Mouse (Mus musculus): ENCODE measurements around the gene Pmf1. TPM values are rescaled to one million over a fixed set of nuclear protein-coding genes. Genes with fewer than 3 reads are reported as not detected.

Gene Pmf1
- polyA plus RNA-seq, 1 experiment from 2014 or later, result 28.8 TPM

GRCm38 (mm10) chr3:88412636-88413035, 2.5 kb upstream of the Pmf1 start:
- ATAC-seq (ENCODE audit: low FRiP score, low read depth), result no peak
- WGBS, result 93% methylated on average over 11 of the region's 11 CpGs

DNA sequence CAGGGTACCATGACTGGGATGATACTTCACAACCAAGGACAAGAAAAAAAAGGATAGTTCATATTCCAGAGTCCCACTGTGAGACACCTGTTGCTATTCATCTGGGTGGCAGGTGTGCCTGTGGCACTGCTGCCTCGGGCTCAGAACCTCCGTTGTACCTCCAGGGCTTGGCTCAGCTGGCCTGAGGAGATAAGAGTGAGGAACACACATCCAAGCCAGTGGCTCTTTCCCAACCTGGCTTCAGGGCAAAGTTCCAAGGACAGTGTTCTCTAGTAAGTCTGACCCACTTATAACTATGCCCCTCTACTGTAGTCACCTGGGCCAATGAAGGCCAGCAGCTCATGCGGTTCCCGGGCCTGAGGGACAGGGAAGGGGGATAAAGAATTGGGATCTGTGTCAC, 1.6 kb upstream of the Pmf1 start:
- Histone ChIP-seq H3K4me1 (replicated peaks) (peaks cover 21% of the 10 kb centered on the region), H3K4me2 (no peak overlapping the region), H3K9me3 (no peaks in the 10 kb centered on the region), H3K9ac (no peak overlapping the region), H3K36me3 (peaks cover 33% of the 10 kb centered on the region), H3K27ac (replicated peaks) (no peak overlapping the region), H3K27me3 (no peaks in the 10 kb centered on the region), H3K4me3 (no peak overlapping the region)
- no peak for ATAC-seq (ENCODE audit: low FRiP score, low read depth)
- WGBS, result 97% methylated on average over 4 of the region's 4 CpGs

More at GRCm38 (mm10) chr3:88412636-88413035, 2.5 kb upstream of the Pmf1 start:
- Histone ChIP-seq H3K4me2 (no peak overlapping the region), H3K9ac (no peak overlapping the region), H3K36me3 (peaks cover 41% of the 10 kb centered on the region), H3K27ac (replicated peaks) (no peak overlapping the region), H3K9me3 (no peaks in the 10 kb centered on the region), H3K4me1 (replicated peaks) (peaks cover 21% of the 10 kb centered on the region), H3K27me3 (no peaks in the 10 kb centered on the region), H3K4me3 (no peak overlapping the region)

DNA sequence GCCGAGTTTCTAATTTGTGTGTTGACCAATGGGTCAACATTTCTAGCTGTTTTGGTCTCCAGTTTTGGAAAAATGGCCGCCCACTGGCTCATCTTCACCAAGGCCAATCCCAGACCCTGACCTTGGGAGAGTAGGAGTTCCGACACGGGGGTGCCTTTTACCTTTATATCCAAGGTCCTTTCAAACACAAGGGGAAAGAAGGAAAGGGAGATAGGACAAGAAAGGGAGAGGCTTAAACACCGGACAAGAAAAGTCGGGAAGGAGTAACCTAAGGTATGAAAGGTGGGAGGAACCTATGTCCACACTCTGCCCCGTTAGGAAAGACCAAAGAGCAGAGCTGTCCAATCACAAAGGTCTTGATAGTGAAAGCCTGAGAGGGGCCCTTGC, 507 bp upstream of the Pmf1 start:
- Histone ChIP-seq H3K27me3 (no peaks in the 10 kb centered on the region), H3K9ac (peak overlapping the region; percentile 62), H3K36me3 (peaks cover 29% of the 10 kb centered on the region), H3K4me3 (peak overlapping the region; percentile 58), H3K4me1 (replicated peaks) (peaks cover 21% of the 10 kb centered on the region), H3K4me2 (peak overlapping the region; percentile 66), H3K27ac (replicated peaks) (peak overlapping the region; percentile 84), H3K9me3 (no peaks in the 10 kb centered on the region)
- ATAC-seq (ENCODE audit: low FRiP score, low read depth), result no peak
- WGBS, result 29% methylated on average over 7 of the region's 7 CpGs

DNA sequence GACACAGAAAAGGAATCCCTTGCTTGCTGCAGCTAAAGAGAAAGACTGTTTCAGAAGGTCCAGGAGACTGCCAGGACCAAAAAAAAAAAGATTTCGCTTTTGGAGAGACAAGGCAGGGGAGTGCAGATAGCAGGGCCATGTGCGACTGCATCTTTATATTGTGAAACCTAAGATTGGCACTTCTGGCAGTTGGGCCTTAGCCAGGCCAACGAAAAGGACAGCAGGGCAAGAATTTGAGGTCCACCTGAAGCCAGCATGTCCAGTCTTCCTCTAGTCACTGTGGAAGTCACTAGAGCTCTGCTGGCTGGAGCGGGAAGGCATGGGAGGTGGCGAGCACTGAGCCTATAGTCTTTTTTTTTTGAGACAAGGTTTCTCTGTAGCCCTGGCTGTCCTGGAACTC, 1.2 kb downstream of the Pmf1 start:
- 72% methylated on average over 5 of the region's 5 CpGs for WGBS
- peak overlapping the region; percentile 62; the same call in 1 of the 2 replicates for H3K9ac ChIP-seq
- peak overlapping the region; percentile 58; the same call in 1 of the 2 replicates for H3K4me3 ChIP-seq
- H3K4me2 ChIP-seq, result peak overlapping the region; percentile 66
- peaks cover 17% of the 10 kb centered on the region for H3K36me3 ChIP-seq
- H3K27ac ChIP-seq (replicated peaks), result no peak overlapping the region
- H3K9me3 ChIP-seq, result no peaks in the 10 kb centered on the region
- H3K27me3 ChIP-seq, result no peaks in the 10 kb centered on the region
- H3K4me1 ChIP-seq (replicated peaks), result peaks cover 21% of the 10 kb centered on the region
- ATAC-seq (ENCODE audit: low FRiP score, low read depth), result no peak

DNA sequence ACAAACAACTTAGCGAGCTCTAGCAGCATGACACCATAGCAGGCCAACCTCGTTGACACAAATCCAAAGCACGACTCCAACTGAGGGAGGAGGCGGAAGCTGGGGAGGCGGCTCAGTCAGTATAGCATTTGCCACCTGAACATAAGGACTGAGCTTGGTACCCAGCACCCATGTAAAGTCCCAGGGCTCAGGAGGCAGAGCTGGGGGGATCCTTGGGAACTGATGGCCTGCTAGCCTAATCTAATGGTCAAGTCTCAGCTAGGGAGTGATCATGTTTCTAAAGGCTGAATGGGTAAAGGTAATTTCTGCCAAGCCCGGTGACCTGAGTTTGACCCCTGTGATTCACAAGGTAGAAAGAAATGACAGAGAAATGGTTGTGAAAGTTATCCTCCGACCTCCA, 2.6 kb downstream of the Pmf1 start:
- 62% methylated on average over 7 of the region's 7 CpGs for WGBS
- Histone ChIP-seq H3K4me1 (replicated peaks) (peaks cover 21% of the 10 kb centered on the region), H3K4me2 (no peak overlapping the region), H3K9ac (no peak overlapping the region), H3K4me3 (no peak overlapping the region), H3K9me3 (no peaks in the 10 kb centered on the region), H3K36me3 (peaks cover 11% of the 10 kb centered on the region), H3K27me3 (no peaks in the 10 kb centered on the region), H3K27ac (replicated peaks) (no peak overlapping the region)
- ATAC-seq (ENCODE audit: low FRiP score, low read depth), result no peak

DNA sequence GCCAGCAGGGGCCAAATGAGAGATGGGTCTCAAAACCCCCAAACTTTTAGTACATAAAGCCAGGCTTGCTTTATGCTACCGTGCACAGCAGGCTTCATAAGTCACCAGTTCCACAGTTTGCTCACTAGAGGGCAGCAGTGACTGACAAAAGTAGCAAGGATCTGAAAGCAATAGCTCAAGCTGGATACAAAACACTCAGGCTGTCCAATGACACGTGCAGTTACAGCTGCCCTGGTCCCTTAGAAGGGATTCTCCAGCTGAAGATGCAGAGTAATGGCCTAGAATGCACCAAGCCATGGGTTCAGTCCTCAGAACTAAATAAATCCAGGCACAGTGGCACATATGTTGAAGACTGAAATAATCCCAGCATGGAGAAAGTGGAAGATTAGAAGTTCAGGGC, 3.0 kb downstream of the Pmf1 start:
- Histone ChIP-seq H3K27ac (replicated peaks) (no peak overlapping the region), H3K27me3 (no peaks in the 10 kb centered on the region), H3K9me3 (no peaks in the 10 kb centered on the region), H3K4me2 (no peak overlapping the region), H3K36me3 (peaks cover 7% of the 10 kb centered on the region; the same call in 1 of the 2 replicates), H3K9ac (no peak overlapping the region), H3K4me1 (replicated peaks) (peaks cover 21% of the 10 kb centered on the region), H3K4me3 (no peak overlapping the region)
- WGBS, result 0% methylated on average over 2 of the region's 2 CpGs
- ATAC-seq (ENCODE audit: low FRiP score, low read depth), result peak; percentile 57; the same call in 1 of the 2 replicates

GRCm38 (mm10) chr3:88403522-88404230, 6.5 kb downstream of the Pmf1 start:
- H3K27ac ChIP-seq (replicated peaks), result no peak overlapping the region
- no peak overlapping the region for H3K9ac ChIP-seq
- H3K36me3 ChIP-seq, result no peaks in the 10 kb centered on the region
- H3K9me3 ChIP-seq, result no peaks in the 10 kb centered on the region
- WGBS, result 94% methylated on average over 10 of the region's 10 CpGs
- H3K27me3 ChIP-seq, result no peaks in the 10 kb centered on the region
- H3K4me3 ChIP-seq, result no peak overlapping the region
- no peak overlapping the region for H3K4me2 ChIP-seq
- no peak for ATAC-seq (ENCODE audit: low FRiP score, low read depth)
- H3K4me1 ChIP-seq (replicated peaks), result 0 out of 2 replicates have a peak, but pooled peaks cover 3% of the 10 kb centered on the region

GRCm38 (mm10) chr3:88398666-88399065, 11.5 kb downstream of the Pmf1 start:
- H3K27ac ChIP-seq (replicated peaks), result no peak overlapping the region
- H3K9ac ChIP-seq, result no peak overlapping the region
- 73% methylated on average over 2 of the region's 2 CpGs for WGBS
- no peak overlapping the region for H3K4me3 ChIP-seq
- no peak for ATAC-seq (ENCODE audit: low FRiP score, low read depth)
- H3K9me3 ChIP-seq, result no peaks in the 10 kb centered on the region
- H3K27me3 ChIP-seq, result no peaks in the 10 kb centered on the region
- no peaks in the 10 kb centered on the region for H3K36me3 ChIP-seq
- no peaks in the 10 kb centered on the region for H3K4me1 ChIP-seq (replicated peaks)
- H3K4me2 ChIP-seq, result no peak overlapping the region

- no peak overlapping the region for H3K27ac ChIP-seq (replicated peaks)
- WGBS, result 95% methylated on average over 8 of the region's 8 CpGs
- no peak overlapping the region for H3K4me3 ChIP-seq
- H3K4me1 ChIP-seq (replicated peaks), result no peaks in the 10 kb centered on the region
- ATAC-seq (ENCODE audit: low FRiP score, low read depth), result no peak
- no peaks in the 10 kb centered on the region for H3K9me3 ChIP-seq
- no peaks in the 10 kb centered on the region for H3K27me3 ChIP-seq
- H3K4me2 ChIP-seq, result no peak overlapping the region
- no peaks in the 10 kb centered on the region for H3K36me3 ChIP-seq
- H3K9ac ChIP-seq, result no peak overlapping the region
Observed at GRCm38 (mm10) chr3:88395742-88396141, 14.4 kb downstream of the Pmf1 start.

GRCm38 (mm10) chr3:88395288-88395687, 14.8 kb downstream of the Pmf1 start:
- Histone ChIP-seq H3K4me1 (replicated peaks) (no peaks in the 10 kb centered on the region), H3K4me3 (no peak overlapping the region), H3K27ac (replicated peaks) (no peak overlapping the region), H3K9me3 (no peaks in the 10 kb centered on the region), H3K27me3 (no peaks in the 10 kb centered on the region), H3K36me3 (no peaks in the 10 kb centered on the region), H3K9ac (no peak overlapping the region), H3K4me2 (no peak overlapping the region)
- WGBS, result 91% methylated on average over 6 of the region's 6 CpGs
- no peak for ATAC-seq (ENCODE audit: low FRiP score, low read depth)

DNA sequence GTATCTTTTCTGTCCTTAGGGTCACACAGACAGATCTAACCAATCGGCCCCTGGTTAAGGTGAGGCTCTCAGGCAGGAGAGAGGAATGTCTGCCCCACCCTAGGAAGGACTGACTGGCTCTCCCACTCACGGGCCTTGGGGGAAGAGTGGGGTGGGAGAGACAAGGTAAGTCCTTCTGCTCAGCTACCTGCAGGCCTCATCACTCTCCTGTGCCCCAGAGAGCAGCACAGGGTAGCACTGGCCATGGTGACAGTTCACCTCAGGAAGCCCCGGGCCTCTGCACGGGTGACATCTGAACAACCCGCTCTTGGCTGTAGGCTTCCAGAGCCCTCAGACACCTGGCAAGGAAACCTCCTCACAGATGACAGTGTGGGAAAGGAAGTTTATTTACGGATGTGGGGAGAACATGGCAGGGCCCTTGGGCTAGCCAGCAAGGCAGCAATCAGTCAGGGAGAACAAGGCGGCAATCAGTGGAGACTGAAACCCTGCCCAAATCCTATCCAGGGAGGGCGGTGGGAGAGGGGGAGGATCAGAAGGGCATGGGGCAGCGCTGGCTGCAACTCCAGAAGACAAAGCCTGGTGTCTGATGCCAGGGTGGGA, 16.3 kb downstream of the Pmf1 start:
- no peak for ATAC-seq (ENCODE audit: low FRiP score, low read depth)
- H3K9me3 ChIP-seq, result no peaks in the 10 kb centered on the region
- WGBS, result 92% methylated on average over 9 of the region's 9 CpGs
- no peaks in the 10 kb centered on the region for H3K36me3 ChIP-seq
- no peaks in the 10 kb centered on the region for H3K27me3 ChIP-seq
- H3K9ac ChIP-seq, result no peak overlapping the region
- H3K4me3 ChIP-seq, result no peak overlapping the region
- no peak overlapping the region for H3K4me2 ChIP-seq
- H3K27ac ChIP-seq (replicated peaks), result no peak overlapping the region
- no peaks in the 10 kb centered on the region for H3K4me1 ChIP-seq (replicated peaks)

DNA sequence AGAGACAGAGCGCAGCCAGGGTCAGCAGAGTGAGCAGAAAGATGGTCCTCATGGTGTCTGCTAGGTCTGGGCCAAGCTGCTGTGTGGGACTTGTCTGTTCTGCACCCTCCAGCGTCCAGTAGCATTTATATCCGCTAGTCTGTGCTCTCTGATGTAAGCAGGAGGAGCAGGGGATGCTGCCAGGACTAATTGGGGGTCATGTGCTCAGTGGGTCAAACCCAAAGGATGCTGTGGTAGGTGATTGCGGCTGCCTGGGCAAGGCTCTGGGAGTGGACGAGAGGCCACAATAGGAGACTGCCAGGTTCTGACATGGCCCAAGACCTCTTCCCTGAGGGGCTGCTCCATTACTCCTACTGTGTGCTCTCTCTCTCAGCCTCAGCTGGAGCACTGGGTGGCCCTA, 25.8 kb downstream of the Pmf1 start, which contains the start of gene Bglap:
Gene Bglap (minus strand): TSS at position 101 of the 400 bp plus-strand sequence.
- no peaks in the 10 kb centered on the region for H3K9me3 ChIP-seq
- H3K4me3 ChIP-seq, result no peak within 1 kb of the TSS
- no peak for ATAC-seq (ENCODE audit: low FRiP score, low read depth)
- no peak within 1 kb of the TSS for H3K27ac ChIP-seq (replicated peaks)
- H3K9ac ChIP-seq, result no peak within 1 kb of the TSS
- H3K4me1 ChIP-seq (replicated peaks), result peaks cover 7% of the 10 kb centered on the region
- WGBS, result 85% methylated on average over 5 of the region's 5 CpGs
- H3K27me3 ChIP-seq, result no peaks in the 10 kb centered on the region
- no peak within 1 kb of the TSS for H3K4me2 ChIP-seq
- no peaks in the 10 kb centered on the region for H3K36me3 ChIP-seq
